Mouse (Mus musculus): ENCODE results near the gene Gm20479. TPM values are rescaled to one million over a fixed set of nuclear protein-coding genes. Genes with fewer than 3 reads are reported as not detected.
A peak's percentile ranks its signal among the peaks of the same experiment; 100 is the strongest.

Gene Gm20479
- total RNA-seq, 2 experiments from 2014 or later = not detected

- DNase-seq (ENCODE audit: extremely low spot score in 1 of 2, low spot score in 1 of 2) = no peak
Measured at GRCm38 (mm10) chr7:27369111-27369510, 11.9 kb upstream of the Gm20479 start.

GRCm38 (mm10) chr7:27367976-27368375 lies 10.8 kb upstream of the Gm20479 start:
- no peak for DNase-seq (ENCODE audit: extremely low spot score in 1 of 2, low spot score in 1 of 2)

- peak in 1 of 2 experiments; percentile 42 for DNase-seq (ENCODE audit: extremely low spot score in 1 of 2, low spot score in 1 of 2)
Measured at GRCm38 (mm10) chr7:27366082-27366844, 9.0 kb upstream of the Gm20479 start.

GRCm38 (mm10) chr7:27364379-27364778 lies 7.2 kb upstream of the Gm20479 start:
- DNase-seq (ENCODE audit: extremely low spot score in 1 of 2, low spot score in 1 of 2) = no peak

- peak; percentile 93 to 98 for DNase-seq (ENCODE audit: extremely low spot score in 1 of 2, low spot score in 1 of 2)
Measured at GRCm38 (mm10) chr7:27361283-27361946, 4.2 kb upstream of the Gm20479 start.

- DNase-seq (ENCODE audit: extremely low spot score in 1 of 2, low spot score in 1 of 2) = no peak
Measured at GRCm38 (mm10) chr7:27360749-27361148, 3.5 kb upstream of the Gm20479 start.

GRCm38 (mm10) chr7:27359706-27360358 lies 2.6 kb upstream of the Gm20479 start:
- DNase-seq (ENCODE audit: extremely low spot score in 1 of 2, low spot score in 1 of 2) = no peak

GRCm38 (mm10) chr7:27359162-27359561 lies 1.9 kb upstream of the Gm20479 start:
- DNase-seq (ENCODE audit: extremely low spot score in 1 of 2, low spot score in 1 of 2) = no peak

GRCm38 (mm10) chr7:27357595-27357978 lies 368 bp upstream of the Gm20479 start:
- DNase-seq (ENCODE audit: extremely low spot score in 1 of 2, low spot score in 1 of 2) = no peak

GRCm38 (mm10) chr7:27356248-27356647 lies 971 bp downstream of the Gm20479 start:
- DNase-seq (ENCODE audit: extremely low spot score in 1 of 2, low spot score in 1 of 2) = no peak

- DNase-seq (ENCODE audit: extremely low spot score in 1 of 2, low spot score in 1 of 2) = peak; percentile 69 to 71
Measured at GRCm38 (mm10) chr7:27355745-27356240, 1.4 kb downstream of the Gm20479 start, which contains the start of gene Shkbp1. Gene Shkbp1, minus strand, starts transcription at chr7:27356019.

GRCm38 (mm10) chr7:27355261-27355660 lies 2.0 kb downstream of the Gm20479 start:
- no peak for DNase-seq (ENCODE audit: extremely low spot score in 1 of 2, low spot score in 1 of 2)

- no peak for DNase-seq (ENCODE audit: extremely low spot score in 1 of 2, low spot score in 1 of 2)
Measured at GRCm38 (mm10) chr7:27354783-27355182, 2.4 kb downstream of the Gm20479 start.

GRCm38 (mm10) chr7:27354144-27354543 lies 3.1 kb downstream of the Gm20479 start:
- DNase-seq (ENCODE audit: extremely low spot score in 1 of 2, low spot score in 1 of 2) = no peak

GRCm38 (mm10) chr7:27345444-27345843 lies 11.8 kb downstream of the Gm20479 start:
- DNase-seq (ENCODE audit: extremely low spot score in 1 of 2, low spot score in 1 of 2) = no peak

GRCm38 (mm10) chr7:27342595-27342994 lies 14.6 kb downstream of the Gm20479 start:
- no peak for DNase-seq (ENCODE audit: extremely low spot score in 1 of 2, low spot score in 1 of 2)

GRCm38 (mm10) chr7:27339519-27339918 lies 17.7 kb downstream of the Gm20479 start:
- DNase-seq (ENCODE audit: extremely low spot score in 1 of 2, low spot score in 1 of 2) = no peak

GRCm38 (mm10) chr7:27339114-27339513 lies 18.1 kb downstream of the Gm20479 start:
- DNase-seq (ENCODE audit: extremely low spot score in 1 of 2, low spot score in 1 of 2) = no peak

- no peak for DNase-seq (ENCODE audit: extremely low spot score in 1 of 2, low spot score in 1 of 2)
Measured at GRCm38 (mm10) chr7:27337175-27337853, 19.9 kb downstream of the Gm20479 start, which contains the start of gene Ltbp4. Gene Ltbp4, minus strand, starts transcription at chr7:27337692.

All from layer of hippocampus, postnatal 25 days (tissue).